8 mouse cellular contexts compared by ENCODE assay signal in the genomic region with DNA sequence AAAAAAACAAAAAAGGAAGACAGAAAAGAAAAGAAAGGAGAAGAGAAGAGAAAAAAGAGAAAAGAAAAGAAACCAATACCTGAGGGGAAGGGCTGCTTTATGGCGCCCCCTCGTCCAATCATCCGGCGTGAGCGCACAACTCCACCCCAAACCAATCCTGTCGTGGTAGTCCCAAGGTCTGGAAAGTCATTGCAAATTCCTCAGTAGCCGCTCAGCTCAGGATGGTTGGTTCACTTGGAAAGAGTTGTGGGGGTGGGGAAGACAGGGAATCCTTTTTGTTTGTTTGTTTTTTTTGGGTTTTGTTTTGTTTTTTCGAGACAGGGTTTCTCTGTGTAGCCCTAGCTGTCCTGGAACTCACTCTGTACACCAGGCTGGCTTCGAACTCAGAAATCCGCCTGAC. TPM values are rescaled to one million over a fixed set of nuclear protein-coding genes. Genes with fewer than 3 reads are reported as not detected.
A peak's percentile ranks its signal among the peaks of the same experiment; 100 is the strongest.
DNase-seq lines count a peak whose midpoint lies in the region; ATAC-seq and TF ChIP-seq lines count a peak whose summit lies in the region.

No protein-coding gene starts in this region.

- H3K4me1 ChIP-seq in heart, embryonic 15.5 days (replicated peaks): peaks cover 13% of the 10 kb centered on the region
- H3K4me1 ChIP-seq in embryonic facial prominence, embryonic 10.5 days: peaks cover 24% of the 10 kb centered on the region
- H3K4me1 ChIP-seq in hindbrain, postnatal 0 days (ENCODE audit: insufficient read depth, low read length): no peaks in the 10 kb centered on the region
- H3K4me1 ChIP-seq in midbrain, embryonic 15.5 days: peaks cover 22% of the 10 kb centered on the region

- no peaks in the 10 kb centered on the region for H3K36me3 ChIP-seq in heart, embryonic 15.5 days
- H3K36me3 ChIP-seq in embryonic facial prominence, embryonic 10.5 days (replicated peaks): no peaks in the 10 kb centered on the region
- no peaks in the 10 kb centered on the region for H3K36me3 ChIP-seq in hindbrain, postnatal 0 days (ENCODE audit: insufficient read depth, low read length)
- no peaks in the 10 kb centered on the region for H3K36me3 ChIP-seq in midbrain, embryonic 15.5 days (replicated peaks)

- H3K4me2 ChIP-seq in heart, embryonic 15.5 days: peak overlapping the region; percentile 89
- peak overlapping the region; percentile 96 for H3K4me2 ChIP-seq in hindbrain, postnatal 0 days (ENCODE audit: low read depth, low read length)
- peak overlapping the region; percentile 98 for H3K4me2 ChIP-seq in midbrain, embryonic 15.5 days

- peak overlapping the region; percentile 77 for H3K4me3 ChIP-seq in heart, embryonic 15.5 days
- peak overlapping the region; percentile 80 for H3K4me3 ChIP-seq in embryonic facial prominence, embryonic 10.5 days
- peak overlapping the region; percentile 51 for H3K4me3 ChIP-seq in hindbrain, postnatal 0 days (ENCODE audit: low read length)
- H3K4me3 ChIP-seq in midbrain, embryonic 15.5 days: peak overlapping the region; percentile 56

- H3K9me3 ChIP-seq in heart, embryonic 15.5 days (replicated peaks): no peaks in the 10 kb centered on the region
- no peaks in the 10 kb centered on the region for H3K9me3 ChIP-seq in embryonic facial prominence, embryonic 10.5 days
- no peaks in the 10 kb centered on the region for H3K9me3 ChIP-seq in hindbrain, postnatal 0 days (ENCODE audit: low read length)
- H3K9me3 ChIP-seq in midbrain, embryonic 15.5 days: no peaks in the 10 kb centered on the region

- H3K27ac ChIP-seq in heart, embryonic 15.5 days: peak overlapping the region; percentile 78
- H3K27ac ChIP-seq in embryonic facial prominence, embryonic 10.5 days (replicated peaks): no peak overlapping the region
- H3K27ac ChIP-seq in hindbrain, postnatal 0 days: no peak overlapping the region
- H3K27ac ChIP-seq in midbrain, embryonic 15.5 days: no peak overlapping the region

- TF ChIP-seq CTCF in hindbrain, postnatal 0 days (IDR thresholded peaks at IDR 0.05; ENCODE audit: low read depth): no peak

- 27% methylated on average over 10 of the region's 10 CpGs for WGBS in heart, embryonic 15.5 days
- 32% methylated on average over 10 of the region's 10 CpGs for WGBS in embryonic facial prominence, embryonic 10.5 days
- 34% methylated on average over 10 of the region's 10 CpGs for WGBS in hindbrain, postnatal 0 days
- WGBS in midbrain, embryonic 15.5 days: 45% methylated on average over 10 of the region's 10 CpGs

- peak overlapping the region; percentile 68 for H3K9ac ChIP-seq in heart, embryonic 15.5 days
- no peak overlapping the region; the same call in 1 of the 2 replicates for H3K9ac ChIP-seq in hindbrain, postnatal 0 days (replicated peaks; ENCODE audit: low read length)
- no peak overlapping the region for H3K9ac ChIP-seq in midbrain, embryonic 15.5 days

- no peak for ATAC-seq in heart, embryonic 15.5 days (replicated peaks; ENCODE audit: insufficient number of reproducible peaks, insufficient read depth, low FRiP score, low read depth)
- ATAC-seq in hindbrain, postnatal 0 days: no peak
- ATAC-seq in midbrain, embryonic 15.5 days (replicated peaks): no peak

- no peak for DNase-seq in heart, adult 8-10 months (ENCODE audit: low spot score)
- no peak for DNase-seq in embryonic facial prominence, embryonic 10.5 days (ENCODE audit: low spot score)
- DNase-seq in hindbrain, postnatal 0 days (ENCODE audit: low spot score): no peak
- no peak for DNase-seq in cerebellum, postnatal 4 days (ENCODE audit: low spot score in 2 of 2)
- no peak for DNase-seq in Muller cell, postnatal 12 days (ENCODE audit: inconsistent ontology term)
- DNase-seq in kidney, adult 9 months: no peak

- no peaks in the 10 kb centered on the region for H3K27me3 ChIP-seq in heart, embryonic 15.5 days
- H3K27me3 ChIP-seq in embryonic facial prominence, embryonic 10.5 days (replicated peaks; ENCODE audit: low read depth, poor library complexity, severe bottlenecking): peaks cover 14% of the 10 kb centered on the region; the same call in 1 of the 2 replicates
- H3K27me3 ChIP-seq in hindbrain, postnatal 0 days (ENCODE audit: insufficient read depth, low read length): no peaks in the 10 kb centered on the region
- H3K27me3 ChIP-seq in midbrain, embryonic 15.5 days (replicated peaks): peaks cover 4% of the 10 kb centered on the region

RNA-seq across cellular contexts. Expression of gene Tet1, which starts 23.3 kb away (rescaled TPM):
- polyA plus RNA-seq in heart, embryonic 15.5 days (2015; fragmentation: Nextera tagmentation; extraction: Ambion mirVana): 25.6 and 26.9 TPM in 2 replicates
- 1 to 10 TPM; 4.2 to 8.8 (median 6.8) TPM for total RNA-seq in heart, adult 8-10 months (2022)
- 28.9 and 34.5 TPM in 2 replicates for polyA plus RNA-seq in embryonic facial prominence, embryonic 10.5 days (2016; fragmentation: Nextera tagmentation; extraction: Ambion mirVana)
- total RNA-seq in hindbrain, postnatal 0 days (2014; rRNA removed): 32.8 and 39.5 TPM in 2 replicates
- polyA plus RNA-seq in hindbrain, postnatal 0 days (2015; fragmentation: Nextera tagmentation; extraction: Ambion mirVana): 30.3 and 32.2 TPM in 2 replicates
- polyA plus RNA-seq in midbrain, embryonic 15.5 days (2015; fragmentation: Nextera tagmentation; extraction: Ambion mirVana): 41.8 and 43.0 TPM in 2 replicates

RNA-seq across cellular contexts. Expression of gene Slc25a16, which starts 35.0 kb away (rescaled TPM):
- polyA plus RNA-seq in heart, embryonic 15.5 days (2015; fragmentation: Nextera tagmentation; extraction: Ambion mirVana): 12.0 and 13.1 TPM in 2 replicates
- 10 to 100 TPM; 23.4 to 29.5 (median 23.9) TPM for total RNA-seq in heart, adult 8-10 months (2022)
- polyA plus RNA-seq in embryonic facial prominence, embryonic 10.5 days (2016; fragmentation: Nextera tagmentation; extraction: Ambion mirVana): 8.1 and 9.4 TPM in 2 replicates
- 15.7 and 23.1 TPM in 2 replicates for total RNA-seq in hindbrain, postnatal 0 days (2014; rRNA removed)
- 13.7 and 15.4 TPM in 2 replicates for polyA plus RNA-seq in hindbrain, postnatal 0 days (2015; fragmentation: Nextera tagmentation; extraction: Ambion mirVana)
- polyA plus RNA-seq in midbrain, embryonic 15.5 days (2015; fragmentation: Nextera tagmentation; extraction: Ambion mirVana): 13.9 and 14.3 TPM in 2 replicates
